Mouse (Mus musculus) inflammation-experienced regulatory T-cells, adult 16 weeks (primary cell): ENCODE data around the gene Gtsf2. TPM values are rescaled to one million over a fixed set of nuclear protein-coding genes. Genes with fewer than 3 reads are reported as not detected.

Experiments
- polyA plus RNA-seq: library from polyadenylated mRNA; unstranded; fragments of 100-300 nt; shearing (Covaris generic); gene quantifications from one replicate; pipeline ENCODE4 v1.2.1, GENCODE M21; 2017

Gtsf2 gene
- not detected for polyA plus RNA-seq

DNA sequence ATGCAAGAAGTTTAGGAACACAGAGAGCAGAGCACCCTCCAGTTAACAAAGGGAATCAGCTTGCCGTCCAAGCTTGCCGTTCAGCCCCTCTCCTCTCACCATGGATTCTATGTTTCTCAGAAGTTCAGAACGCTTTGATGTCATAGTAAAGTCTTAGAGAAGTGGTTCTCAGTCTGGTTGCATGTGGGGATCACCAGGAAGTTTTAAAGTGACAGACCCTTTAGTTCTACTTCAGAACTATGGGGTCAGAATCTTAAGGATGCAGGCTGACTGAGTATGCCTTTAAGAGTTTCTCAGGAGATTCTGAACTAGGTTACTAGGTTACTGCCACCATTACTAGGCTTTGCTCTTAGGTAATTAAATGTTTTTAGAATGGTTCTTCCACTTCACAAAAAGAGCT is at the start of gene Gtsf2:
Gene Gtsf2 (minus strand): TSS at position 101 of the 400 bp plus-strand sequence.

DNA sequence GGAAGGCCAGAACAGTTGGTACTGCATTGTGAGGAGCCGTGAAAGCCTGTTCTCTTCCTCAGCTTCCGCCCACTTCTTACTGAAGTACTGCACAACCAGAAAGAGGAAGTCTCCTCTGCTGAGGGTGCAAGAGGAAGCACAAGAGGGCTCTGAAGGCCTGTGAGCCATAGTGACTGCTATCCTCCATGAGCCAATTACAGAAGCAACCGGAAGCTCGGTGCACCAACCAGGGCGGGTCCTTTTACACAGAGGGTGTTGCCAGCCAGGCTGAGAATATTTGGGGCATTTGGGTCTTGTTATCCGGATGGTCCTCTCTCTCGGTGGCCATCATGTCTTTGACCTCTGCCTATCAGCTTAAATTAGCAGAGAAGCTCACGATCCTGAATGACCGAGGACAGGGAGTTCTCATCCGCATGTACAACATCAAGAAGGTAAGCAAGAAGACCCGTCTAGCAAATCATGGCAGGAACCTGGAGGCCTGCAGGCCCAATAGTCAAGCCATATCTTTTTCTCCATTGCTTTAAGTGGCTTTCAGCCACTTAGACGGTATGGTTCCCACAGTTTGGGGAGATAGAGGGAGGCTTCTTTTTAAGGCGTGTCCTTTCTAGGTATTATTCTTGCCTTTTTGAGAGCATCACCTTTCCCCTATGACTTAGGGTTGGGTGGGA is 5.4 kb upstream of the Gtsf2 start, which contains the start of gene Nckap1l:
Gene Nckap1l (plus strand): TSS at position 244 of the 668 bp plus-strand sequence.

DNA sequence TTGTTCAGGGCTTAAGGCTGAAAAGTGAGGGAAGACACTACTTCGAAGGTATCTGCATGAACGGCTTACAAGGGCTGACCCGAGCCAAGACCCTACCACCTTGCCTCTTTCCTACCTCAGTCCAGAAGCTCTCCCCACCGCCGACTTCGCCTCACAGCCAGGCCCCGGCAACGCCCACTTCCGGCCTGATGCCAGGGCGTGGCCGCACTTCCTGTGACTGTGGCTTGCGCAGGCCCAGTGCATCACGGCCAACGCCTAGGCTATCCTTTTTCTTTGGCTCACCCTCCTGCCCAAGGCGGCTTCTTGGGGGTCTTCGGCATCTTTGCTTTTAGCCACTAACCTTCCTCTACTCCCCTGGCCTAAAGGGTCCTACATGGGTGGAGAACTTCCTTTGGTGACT is 18.0 kb downstream of the Gtsf2 start, which contains the start of gene Gtsf1:
Gene Gtsf1 (minus strand): TSS at position 230 of the 400 bp plus-strand sequence.

Other genes with a start within 250 kb of the Gtsf2 start
- gene Cbx5, start 208.7 kb downstream of the Gtsf2 start, polyA plus RNA-seq = 21.2 TPM
- gene Hnrnpa1, start 208.0 kb downstream of the Gtsf2 start, polyA plus RNA-seq = 148 TPM
- gene Nfe2, start 190.1 kb downstream of the Gtsf2 start, polyA plus RNA-seq = 0.85 TPM
- gene Copz1, start 175.8 kb downstream of the Gtsf2 start, polyA plus RNA-seq = 190 TPM
- not detected for gene Gpr84, start 137.9 kb downstream of the Gtsf2 start, polyA plus RNA-seq
- gene Zfp385a, start 108.4 kb downstream of the Gtsf2 start, polyA plus RNA-seq = 0.26 TPM
- 6.7 TPM for gene Itga5, start 81.7 kb downstream of the Gtsf2 start, polyA plus RNA-seq
- not detected for gene Gtsf1, start 18.0 kb downstream of the Gtsf2 start, polyA plus RNA-seq
- 183 TPM for gene Nckap1l, start 5.3 kb upstream of the Gtsf2 start, polyA plus RNA-seq
- gene Pde1b, start 54.6 kb upstream of the Gtsf2 start, polyA plus RNA-seq = 3.0 TPM
- not detected for gene Ppp1r1a, start 89.5 kb upstream of the Gtsf2 start, polyA plus RNA-seq
- gene Glycam1, start 116.6 kb upstream of the Gtsf2 start, polyA plus RNA-seq = not detected